Mouse (Mus musculus) macrophage (primary cell): ENCODE results near the gene Sult2a7. TPM values are rescaled to one million over a fixed set of nuclear protein-coding genes. Genes with fewer than 3 reads are reported as not detected.

Source experiments
- H3K27ac ChIP-seq: fragments of 350-480 bp; formaldehyde crosslinking; 2 replicates; pipeline ENCODE4 v1.9.0; 2021
- H3K36me3 ChIP-seq: fragments of 350-480 bp; formaldehyde crosslinking; 2 replicates; pipeline ENCODE4 v1.9.0; 2021; ENCODE audit errors: inconsistent target
- H3K4me3 ChIP-seq: fragments of 350-480 bp; formaldehyde crosslinking; 2 replicates; pipeline ENCODE4 v1.9.0; 2021; ENCODE audit errors: inconsistent target
- H3K79me2 ChIP-seq: fragments of 350-480 bp; formaldehyde crosslinking; 2 replicates; pipeline ENCODE4 v1.9.0; 2021; ENCODE audit errors: inconsistent target
- WGBS: methylation state at CpG from one replicate; pipeline ENCODE4 v1.1.7; 2026; ENCODE audit warnings: inconsistent platforms; ENCODE audit not compliant: missing documents; 5-methylcytosine and 5-hydroxymethylcytosine counted together
- polyA plus RNA-seq: library from polyadenylated mRNA; stranded (reverse); fragments of 250-400 nt; gene quantifications from 3 replicates; pipeline ENCODE4 v1.2.4, GENCODE M21; 2018; ENCODE audit warnings: inconsistent platforms
- total RNA-seq, 78 experiments: library from RNA; depleted of rRNA; stranded (reverse); fragments of 250-400 nt; gene quantifications; 1 replicate in 9 of 78; 2 replicates in 24 of 78; 3 replicates in 43 of 78; 4 replicates in 2 of 78; pipeline ENCODE4 v1.2.4; 2018; ENCODE audit warnings: inconsistent platforms in 56 of 78

Gene Sult2a7
- not detected for total RNA-seq (2018; cell fraction: chromatin; rRNA removed)
- not detected for total RNA-seq (2018; cell fraction: cytosol; rRNA removed)
- not detected for total RNA-seq (2018; cell fraction: nucleus; rRNA removed)
- polyA plus RNA-seq, result not detected in 3 replicates

DNA sequence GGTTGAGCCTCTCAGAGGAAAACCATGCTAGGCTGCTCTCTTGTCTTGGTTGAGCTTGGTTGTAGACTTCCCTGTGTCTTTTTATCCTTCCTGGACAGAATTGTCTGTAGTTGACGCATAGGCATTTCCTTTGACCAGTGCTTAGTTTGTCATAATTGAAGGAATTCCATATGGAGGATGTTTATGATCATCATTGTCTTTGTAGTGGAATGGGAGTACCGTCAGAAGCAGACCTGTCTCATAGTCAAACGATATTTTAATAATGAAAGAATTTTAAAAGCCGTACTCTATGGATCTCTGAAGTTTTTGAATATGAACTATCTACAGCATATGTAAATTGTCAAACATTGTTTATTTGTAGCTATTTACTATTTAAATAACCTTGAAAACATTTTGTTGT, at the start of gene Sult2a7:
Sult2a7 (minus strand) TSS at position 101 of the 400 bp plus-strand sequence.
- H3K36me3 ChIP-seq, result no peaks in the 10 kb centered on the region
- WGBS, result 83% methylated on average over 4 of the region's 4 CpGs
- no peak within 1 kb of the TSS for H3K27ac ChIP-seq
- no peak within 1 kb of the TSS for H3K4me3 ChIP-seq
- no peaks in the 10 kb centered on the region for H3K79me2 ChIP-seq

DNA sequence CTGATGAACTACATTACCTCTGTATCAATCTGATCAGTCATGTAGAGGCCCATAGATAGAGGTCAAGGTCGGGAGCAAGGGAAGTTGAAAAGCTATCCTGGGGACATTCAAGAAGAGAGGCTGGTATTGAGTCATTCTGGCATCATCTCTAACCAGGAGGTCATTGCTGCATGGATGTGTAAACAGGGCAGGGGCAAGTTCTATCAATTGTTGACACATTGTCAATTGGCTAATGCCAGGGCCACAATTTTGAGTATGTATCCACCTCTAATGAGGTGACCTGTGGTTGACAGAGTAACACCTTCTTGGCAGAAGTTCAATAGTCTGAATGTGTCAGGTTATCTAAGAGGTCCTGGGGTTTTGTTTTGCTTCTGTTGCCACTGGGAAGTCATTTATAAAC, 31.2 kb upstream of the Sult2a7 start:
- Histone ChIP-seq H3K36me3 (no peaks in the 10 kb centered on the region), H3K79me2 (no peaks in the 10 kb centered on the region), H3K4me3 (no peak overlapping the region), H3K27ac (no peak overlapping the region)
- 86% methylated on average over 1 of the region's 1 CpGs for WGBS

DNA sequence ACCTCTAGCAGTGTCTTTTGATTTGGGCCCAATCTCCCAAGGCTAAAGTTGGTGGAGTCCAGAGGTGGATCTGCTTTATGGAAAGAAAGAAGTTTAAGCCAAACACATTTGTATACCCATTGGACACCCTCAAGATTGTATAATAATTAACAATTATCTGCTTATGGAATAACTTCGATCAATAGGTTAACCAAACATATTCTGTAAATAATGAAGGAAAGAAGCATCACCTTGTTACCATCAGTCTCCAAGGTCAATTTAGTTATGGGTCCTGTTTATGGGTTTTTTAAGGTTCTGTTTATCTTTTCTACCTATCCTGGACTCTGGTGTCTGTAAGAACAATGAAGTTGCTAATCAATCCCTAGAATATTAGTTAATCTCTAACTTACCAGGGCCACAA, 28.6 kb upstream of the Sult2a7 start:
- Histone ChIP-seq H3K79me2 (no peaks in the 10 kb centered on the region), H3K27ac (no peak overlapping the region), H3K4me3 (no peak overlapping the region), H3K36me3 (no peaks in the 10 kb centered on the region)
- 75% methylated on average over 1 of the region's 1 CpGs for WGBS

DNA sequence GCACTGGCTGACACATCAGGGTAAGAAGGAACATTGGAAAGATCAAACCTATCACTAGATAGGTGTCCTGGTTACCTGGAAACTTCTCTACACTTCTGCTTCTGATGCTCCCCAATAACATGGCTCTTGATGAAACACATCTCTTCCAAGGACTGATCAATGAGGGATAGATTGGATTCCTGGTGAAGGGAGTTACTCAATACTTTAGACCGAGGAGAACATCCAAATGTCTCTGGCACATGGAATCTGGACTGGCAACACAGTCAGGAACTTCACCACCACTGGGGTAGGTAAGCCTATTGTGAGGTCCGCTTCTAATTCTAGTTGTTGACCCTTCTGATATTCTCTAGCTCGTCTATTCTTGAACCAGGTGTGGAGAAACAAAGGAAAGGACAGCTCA, 24.3 kb upstream of the Sult2a7 start:
- no peak overlapping the region for H3K4me3 ChIP-seq
- H3K36me3 ChIP-seq, result no peaks in the 10 kb centered on the region
- H3K79me2 ChIP-seq, result no peaks in the 10 kb centered on the region
- 71% methylated on average over 3 of the region's 3 CpGs for WGBS
- H3K27ac ChIP-seq, result no peak overlapping the region

DNA sequence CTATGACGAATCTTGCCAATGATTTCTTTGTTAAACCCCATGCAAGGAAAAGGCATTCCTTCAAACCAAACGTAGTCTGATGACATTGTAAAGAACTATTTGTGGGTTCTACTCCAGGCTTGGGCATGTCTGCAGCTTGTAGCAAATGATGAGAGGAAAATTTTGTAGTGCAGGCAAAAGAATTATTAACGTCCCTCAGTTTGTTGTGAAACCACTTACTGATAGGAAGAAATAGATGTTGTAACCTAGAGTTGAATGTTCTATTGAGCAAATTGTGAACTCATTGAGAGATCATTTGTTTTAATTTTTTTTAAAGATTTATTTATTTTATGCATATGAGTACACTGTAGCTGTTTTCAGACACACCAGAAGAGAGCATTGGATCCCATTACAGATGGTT, 1.1 kb downstream of the Sult2a7 start:
- H3K4me3 ChIP-seq, result no peak overlapping the region
- no peak overlapping the region for H3K27ac ChIP-seq
- no peaks in the 10 kb centered on the region for H3K79me2 ChIP-seq
- WGBS, result 61% methylated on average over 3 of the region's 3 CpGs
- H3K36me3 ChIP-seq, result no peaks in the 10 kb centered on the region

GRCm38 (mm10) chr7:14446534-14446933, 47.5 kb downstream of the Sult2a7 start, which contains the start of gene Sult2a8:
Sult2a8 (minus strand) TSS chr7:14446769.
- no peaks in the 10 kb centered on the region for H3K36me3 ChIP-seq
- no peaks in the 10 kb centered on the region for H3K79me2 ChIP-seq
- no peak within 1 kb of the TSS for H3K4me3 ChIP-seq
- WGBS, result 66% methylated on average over 3 of the region's 3 CpGs
- no peak within 1 kb of the TSS for H3K27ac ChIP-seq

DNA sequence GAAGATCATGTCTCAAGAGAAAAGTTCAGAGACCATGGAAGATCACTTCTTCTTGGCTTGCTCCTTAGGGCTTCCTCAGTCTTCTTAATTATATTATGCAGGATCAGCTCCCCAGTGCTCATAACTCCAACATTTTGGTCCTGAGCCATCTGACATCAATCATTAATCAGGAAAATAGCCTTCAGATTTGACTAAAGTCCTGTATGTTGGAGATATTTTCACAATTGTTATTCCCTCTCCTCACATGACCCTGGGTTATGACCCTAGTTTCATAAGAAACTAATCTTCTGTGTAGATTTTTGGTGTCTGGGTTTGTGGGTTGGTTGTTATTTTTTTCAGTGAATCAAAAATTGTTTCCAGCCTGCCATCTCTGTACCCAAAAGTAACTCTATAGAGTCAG, 54.4 kb downstream of the Sult2a7 start:
- Histone ChIP-seq H3K27ac (no peak overlapping the region), H3K36me3 (no peaks in the 10 kb centered on the region), H3K4me3 (no peak overlapping the region), H3K79me2 (no peaks in the 10 kb centered on the region)

DNA sequence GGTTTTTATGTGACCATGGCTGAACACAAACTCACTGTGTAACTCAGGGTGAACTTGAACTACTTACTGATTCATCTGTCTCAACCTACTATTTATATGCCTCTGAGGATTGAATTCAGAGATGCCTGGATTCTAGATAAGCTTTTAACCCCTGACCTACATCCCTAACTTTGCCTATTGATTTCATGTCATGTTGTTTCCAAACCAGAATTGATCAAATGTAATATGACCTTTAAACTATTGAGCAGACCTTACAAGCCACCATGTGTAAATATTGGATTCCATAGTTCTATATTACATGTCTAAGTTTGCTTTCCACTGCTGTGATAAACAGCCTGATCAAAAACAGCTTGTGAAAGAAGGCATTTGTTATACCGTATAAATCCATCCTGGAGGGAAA, 55.5 kb downstream of the Sult2a7 start:
- Histone ChIP-seq H3K27ac (no peak overlapping the region), H3K4me3 (no peak overlapping the region), H3K36me3 (no peaks in the 10 kb centered on the region), H3K79me2 (no peaks in the 10 kb centered on the region)
- WGBS, result 92% methylated on average over 1 of the region's 1 CpGs

DNA sequence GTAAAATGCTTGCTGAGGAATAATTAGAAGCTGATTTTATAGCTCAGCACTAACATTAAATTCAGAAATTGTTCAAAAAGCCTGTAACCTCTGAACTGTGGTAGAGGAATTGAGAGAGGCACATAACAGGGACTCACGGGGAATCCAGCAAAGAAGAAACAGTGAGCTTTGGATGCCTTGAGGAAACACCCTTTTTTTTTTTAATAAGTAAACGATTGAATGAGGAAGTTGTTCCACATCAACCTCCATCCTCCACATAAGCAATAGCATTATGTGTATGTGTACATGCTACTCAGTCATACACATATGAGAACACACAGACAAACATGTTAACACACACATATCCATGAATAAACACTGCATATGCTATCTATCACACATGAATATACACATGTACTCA, 56.0 kb downstream of the Sult2a7 start:
- 81% methylated on average over 2 of the region's 2 CpGs for WGBS
- no peaks in the 10 kb centered on the region for H3K36me3 ChIP-seq
- no peak overlapping the region for H3K27ac ChIP-seq
- H3K79me2 ChIP-seq, result no peaks in the 10 kb centered on the region
- H3K4me3 ChIP-seq, result no peak overlapping the region

Other genes with a start within 250 kb of the Sult2a7 start
- not detected in 3 replicates for gene Sult2a6, start 239.4 kb downstream of the Sult2a7 start, polyA plus RNA-seq
- not detected in 3 replicates for gene Obox8, start 160.7 kb downstream of the Sult2a7 start, polyA plus RNA-seq
- gene Sult2a8, start 47.5 kb downstream of the Sult2a7 start, polyA plus RNA-seq, result not detected in 3 replicates
- gene Vmn1r90, start 69.3 kb upstream of the Sult2a7 start, polyA plus RNA-seq, result not detected in 3 replicates
- gene Obox7, start 165.3 kb upstream of the Sult2a7 start, polyA plus RNA-seq, result not detected in 3 replicates